Mouse (Mus musculus) gastrocnemius, postnatal 25 days (tissue): ENCODE data around the gene C2. TPM values are rescaled to one million over a fixed set of nuclear protein-coding genes. Genes with fewer than 3 reads are reported as not detected.

Source experiments
- DNase-seq: peaks from one replicate; pipeline ENCODE4 v3.0.0; 2022
- long read RNA-seq, 2 experiments: library from polyadenylated mRNA; stranded (forward); transcript quantifications; one replicate each; pipeline ENCODE4 v2.0.0; 2021
- total RNA-seq, 2 experiments: library from RNA; stranded (reverse); gene quantifications; 1 replicate in 1 of 2; 2 replicates in 1 of 2; pipeline ENCODE4 v1.2.3; 2021

C2 gene
- total RNA-seq = 1 to 10 TPM; 2.6 to 2.9 TPM
- long read RNA-seq, experiment 1, partial matches to known transcripts = 0 of 3 reads
- long read RNA-seq, experiment 1, other reads (novel, unspliced or antisense) = 1 of 3 reads
- long read RNA-seq, experiment 2, partial matches to known transcripts = 1 of 3 reads
- long read RNA-seq, experiment 2, other reads (novel, unspliced or antisense) = 0 of 3 reads

GRCm38 (mm10) chr17:34898160-34898586 lies at the start of gene C2, which contains the start of gene Ehmt2:
Gene C2 (minus strand): TSS chr17:34898265.
Gene Ehmt2 (plus strand): TSS chr17:34898469.
- DNase-seq = peak; percentile 84

- no peak for DNase-seq
Observed at GRCm38 (mm10) chr17:34947606-34948005, 49.5 kb upstream of the C2 start.

- no peak for DNase-seq
Observed at GRCm38 (mm10) chr17:34946486-34947140, 48.5 kb upstream of the C2 start.

- DNase-seq = no peak
Observed at GRCm38 (mm10) chr17:34944362-34944761, 46.3 kb upstream of the C2 start.

- no peak for DNase-seq
Observed at GRCm38 (mm10) chr17:34943128-34943815, 45.2 kb upstream of the C2 start.

GRCm38 (mm10) chr17:34941344-34942041 lies 43.4 kb upstream of the C2 start:
- no peak for DNase-seq

- DNase-seq = no peak
Observed at GRCm38 (mm10) chr17:34937960-34938505, 40.0 kb upstream of the C2 start.

- DNase-seq = no peak
Observed at GRCm38 (mm10) chr17:34934830-34935229, 36.8 kb upstream of the C2 start.

- no peak for DNase-seq
Observed at GRCm38 (mm10) chr17:34934031-34934430, 36.0 kb upstream of the C2 start.

- no peak for DNase-seq
Observed at GRCm38 (mm10) chr17:34932287-34932686, 34.2 kb upstream of the C2 start.

GRCm38 (mm10) chr17:34931735-34932098 lies 33.7 kb upstream of the C2 start:
- DNase-seq = no peak

GRCm38 (mm10) chr17:34931061-34931734 lies 33.1 kb upstream of the C2 start, which contains the start of gene Neu1:
Gene Neu1 (plus strand): TSS chr17:34931253.
- DNase-seq = peak; percentile 98

GRCm38 (mm10) chr17:34928841-34929240 lies 30.8 kb upstream of the C2 start:
- no peak for DNase-seq

- DNase-seq = no peak
Observed at GRCm38 (mm10) chr17:34927306-34928019, 29.4 kb upstream of the C2 start.

- no peak for DNase-seq
Observed at GRCm38 (mm10) chr17:34924258-34924657, 26.2 kb upstream of the C2 start.

- DNase-seq = no peak
Observed at GRCm38 (mm10) chr17:34922939-34923338, 24.9 kb upstream of the C2 start.

- DNase-seq = no peak
Observed at GRCm38 (mm10) chr17:34917188-34917587, 19.1 kb upstream of the C2 start.

GRCm38 (mm10) chr17:34916316-34916715 lies 18.3 kb upstream of the C2 start:
- peak; percentile 6 for DNase-seq

- DNase-seq = peak; percentile 44
Observed at GRCm38 (mm10) chr17:34915410-34915831, 17.4 kb upstream of the C2 start.

- no peak for DNase-seq
Observed at GRCm38 (mm10) chr17:34913930-34914665, 16.0 kb upstream of the C2 start, which contains the start of gene Slc44a4. Gene Slc44a4 (plus strand): TSS chr17:34914466.
